Mouse (Mus musculus) skeletal muscle tissue, adult 2 months (tissue): Measurements from ENCODE around the gene Gm10801.
"Not testable (repeated sequence)": the region's sequence is repeated elsewhere in the genome, so short reads cannot be mapped to it uniquely, and the experiment has no call there.

ENCODE experiments used
- DNase-seq: peaks from one replicate; pipeline ENCODE4 v3.0.0-alpha.2; 2012; ENCODE audit warnings: low read depth, low spot score

Gene Gm10801

GRCm38 (mm10) chr2:98661937-98662336, at the start of gene Gm10801:
Gene Gm10801 (plus strand): TSS chr2:98662237.
- not testable (repeated sequence) for DNase-seq

- not testable (repeated sequence) for DNase-seq
These were observed 5.2 kb downstream of the Gm10801 start, which contains the start of gene Gm10800 for GRCm38 (mm10) chr2:98667201-98667600. Gene Gm10800 (minus strand): TSS chr2:98667301.

GRCm38 (mm10) chr2:98697533-98697932, 35.5 kb downstream of the Gm10801 start:
- no peak for DNase-seq
